Mouse (Mus musculus) kidney, postnatal 36 days (tissue): ENCODE results near the gene Eif3b.

Experiments used
- DNase-seq, 2 experiments: peaks; one replicate each; pipeline ENCODE4 v3.0.0; 2021 to 2022; ENCODE audit warnings: mixed read lengths in 2 of 2

Eif3b gene

DNA sequence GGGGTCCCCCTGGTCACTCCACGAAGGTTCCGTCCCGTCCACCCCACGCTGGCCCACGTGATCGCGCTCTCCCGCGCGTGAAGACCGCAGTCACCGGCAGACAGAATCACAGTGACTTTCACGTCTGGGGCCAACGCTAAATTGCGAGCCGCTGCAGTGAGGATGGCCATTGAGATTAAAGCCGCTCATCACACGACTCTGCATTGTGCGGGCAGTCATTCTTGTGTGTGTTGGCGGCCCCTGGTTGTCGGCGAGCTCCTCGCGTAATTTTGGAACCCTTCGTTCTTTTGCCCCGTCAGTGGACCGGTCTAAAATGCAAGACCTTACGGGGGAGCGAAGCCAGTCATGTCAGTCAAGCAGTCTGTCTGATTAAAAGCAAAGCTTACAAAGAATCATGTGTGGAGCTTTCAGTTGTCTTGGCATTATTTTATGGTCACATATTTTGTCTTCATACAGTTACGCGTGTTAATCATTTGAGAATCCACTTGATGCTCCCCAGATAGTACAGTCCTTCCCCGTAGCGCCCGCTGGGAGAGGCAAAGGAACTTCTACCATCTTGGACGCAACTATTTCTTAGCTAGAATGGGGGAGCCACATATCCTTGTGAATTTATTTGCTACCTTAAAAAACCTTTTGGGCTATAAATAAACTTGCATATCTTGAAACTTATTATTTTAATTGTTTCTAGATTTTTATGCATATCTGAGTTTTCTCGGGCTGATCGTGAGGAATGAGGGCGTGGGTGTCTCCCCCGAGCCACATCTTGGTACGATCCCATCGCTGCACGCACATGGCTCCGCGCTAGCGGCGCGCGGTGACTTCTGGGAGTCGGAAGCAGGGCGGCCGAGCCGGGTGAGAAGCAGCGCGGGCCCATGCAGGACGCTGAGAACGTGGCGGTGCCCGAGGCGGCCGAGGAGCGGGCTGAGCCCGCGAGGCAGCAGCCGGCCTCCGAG, at the start of gene Eif3b:
Eif3b (plus strand) TSS at position 840 of the 953 bp plus-strand sequence.
- DNase-seq, result peak; percentile 90 to 93

DNA sequence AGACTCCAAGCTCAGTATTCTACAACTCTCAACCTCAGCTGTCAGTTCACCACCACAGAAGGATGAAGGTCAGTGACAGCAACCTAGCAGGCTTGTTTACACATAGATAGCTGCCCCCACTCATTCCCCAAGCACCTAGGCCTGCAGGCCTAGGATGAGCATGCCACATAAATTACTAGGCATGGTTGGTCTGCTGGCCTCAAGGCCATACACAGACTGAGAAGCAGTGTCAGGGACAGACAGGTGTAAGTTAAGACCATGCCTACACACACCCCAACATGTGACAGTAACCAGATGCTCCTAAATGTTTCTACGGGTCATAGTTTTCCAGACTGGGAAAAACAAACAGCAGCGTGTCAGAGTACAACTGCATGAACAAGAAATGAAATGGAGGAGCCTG, 49.7 kb upstream of the Eif3b start:
- no peak for DNase-seq

DNA sequence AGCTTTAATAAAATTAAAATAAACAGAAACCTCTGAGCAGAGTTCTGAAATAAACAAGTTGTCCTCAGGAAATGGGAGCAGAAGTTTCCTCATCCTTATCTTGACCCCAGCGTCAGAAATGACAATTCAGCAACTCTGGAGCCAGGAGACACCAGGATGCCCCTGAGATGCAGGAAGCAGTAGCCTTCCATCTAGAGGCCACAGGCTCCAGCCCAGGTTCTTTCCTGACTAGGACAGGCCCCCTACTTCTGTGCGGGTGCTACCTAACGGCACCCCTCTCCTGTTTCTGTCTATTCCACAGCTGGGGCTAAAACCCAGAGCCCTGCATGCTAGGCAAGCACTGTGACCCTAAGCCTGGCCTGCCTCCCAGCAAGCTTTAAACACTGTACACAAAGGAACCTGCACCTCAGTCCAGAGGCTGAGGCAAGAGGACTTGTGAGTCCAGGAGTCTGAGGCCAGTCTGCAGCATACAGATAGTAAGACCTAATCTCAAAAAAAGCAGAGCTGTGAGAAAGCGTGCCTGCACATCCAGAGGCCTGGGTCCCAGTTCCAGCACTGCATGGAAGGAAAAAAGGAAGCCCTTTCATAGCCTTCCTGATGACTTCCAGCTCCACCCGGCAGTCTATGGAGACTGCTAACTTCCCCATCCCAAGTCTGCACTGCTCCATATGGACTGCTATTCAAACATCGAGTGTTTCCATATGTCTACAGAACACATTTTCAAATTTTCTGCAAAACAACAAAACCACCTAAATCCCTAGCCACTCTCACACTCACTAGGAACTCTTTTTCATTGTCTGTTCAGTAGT, 48.5 kb upstream of the Eif3b start:
- peak; percentile 64 to 78 for DNase-seq

DNA sequence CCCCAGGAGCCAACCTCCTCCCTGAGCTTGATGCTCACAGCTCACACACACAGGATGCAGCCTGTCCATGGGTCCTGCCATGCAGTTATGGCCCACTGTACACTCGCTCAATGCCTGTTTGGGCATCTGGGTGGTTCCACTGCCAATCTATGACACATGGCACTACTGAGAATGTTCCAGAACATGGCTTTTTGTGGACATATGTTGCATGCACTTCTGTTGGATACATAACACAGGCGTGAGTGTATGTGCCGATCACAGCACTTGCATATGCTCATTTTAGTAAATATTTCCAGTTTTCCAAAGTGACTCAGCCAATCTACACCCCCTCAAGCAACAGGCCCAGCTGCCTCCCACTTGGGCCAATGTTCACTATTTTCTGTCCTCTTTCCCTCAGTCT, 47.5 kb upstream of the Eif3b start:
- no peak for DNase-seq

DNA sequence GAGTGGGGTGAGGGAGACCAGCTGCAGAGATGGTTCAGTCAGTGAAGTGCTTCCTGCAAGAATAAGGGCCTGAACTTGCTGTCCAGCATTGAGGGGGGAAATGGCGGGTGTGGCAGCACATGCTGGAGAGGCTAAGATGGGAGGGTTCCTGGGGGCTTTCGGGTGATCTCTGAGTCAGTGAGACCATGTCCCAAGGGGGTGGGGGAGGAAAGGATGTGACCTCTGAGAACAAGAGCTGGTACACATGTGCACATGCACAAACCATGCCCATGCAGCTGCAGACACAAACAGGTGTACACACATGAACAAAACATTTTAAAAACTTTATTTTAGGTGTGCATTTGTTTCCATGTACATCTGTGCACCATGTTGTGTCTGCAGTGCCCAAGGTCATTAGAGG, 45.4 kb upstream of the Eif3b start:
- peak in 1 of 2 experiments; percentile 5 for DNase-seq

DNA sequence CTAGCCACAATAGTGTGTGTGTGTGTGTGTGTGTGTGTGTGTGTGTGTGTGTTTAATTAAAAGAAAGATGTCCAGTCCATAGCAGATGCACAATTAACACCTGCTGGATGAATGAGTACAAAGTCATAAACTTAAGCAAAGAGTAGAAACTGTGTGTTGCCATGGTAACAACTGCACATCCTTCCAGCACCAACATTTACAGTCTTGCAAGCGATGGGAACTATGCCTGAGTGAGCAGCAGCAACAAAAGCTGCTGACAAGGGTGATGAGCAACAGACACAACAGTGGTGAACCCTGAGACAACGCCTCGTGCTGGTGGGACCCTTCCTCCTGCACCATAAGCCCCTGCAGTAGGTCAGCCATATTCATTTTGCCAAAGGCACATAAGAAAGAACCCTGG, 44.9 kb upstream of the Eif3b start:
- peak in 1 of 2 experiments; percentile 14 for DNase-seq

DNA sequence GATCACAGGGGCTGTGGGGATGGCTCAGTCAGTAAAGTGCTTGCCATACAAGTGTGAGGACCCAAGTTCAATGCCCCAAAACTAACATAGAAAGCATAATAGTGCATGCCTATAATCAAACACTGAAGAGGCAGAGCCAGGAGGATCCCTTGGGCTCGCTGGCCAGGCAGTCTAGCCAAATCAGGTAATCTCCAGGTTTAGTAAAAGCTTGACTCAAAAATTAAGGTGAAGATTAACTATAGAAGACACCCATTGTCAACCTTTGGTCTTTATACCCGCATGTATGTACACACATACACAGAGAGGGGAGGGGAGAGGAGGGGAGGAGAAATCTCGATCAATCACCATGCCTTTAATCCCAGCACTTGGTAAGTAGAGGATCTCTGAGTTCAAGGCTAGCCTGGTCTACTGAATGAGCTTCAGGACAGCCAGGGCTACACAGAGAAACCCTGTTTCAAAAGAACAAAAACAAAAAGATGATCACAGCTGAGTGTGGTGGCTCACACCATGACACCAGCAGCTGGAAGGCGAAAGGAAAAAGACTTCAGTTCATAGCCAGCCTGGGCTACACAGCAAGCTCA, 43.8 kb upstream of the Eif3b start:
- DNase-seq, result peak; percentile 20 to 59

DNA sequence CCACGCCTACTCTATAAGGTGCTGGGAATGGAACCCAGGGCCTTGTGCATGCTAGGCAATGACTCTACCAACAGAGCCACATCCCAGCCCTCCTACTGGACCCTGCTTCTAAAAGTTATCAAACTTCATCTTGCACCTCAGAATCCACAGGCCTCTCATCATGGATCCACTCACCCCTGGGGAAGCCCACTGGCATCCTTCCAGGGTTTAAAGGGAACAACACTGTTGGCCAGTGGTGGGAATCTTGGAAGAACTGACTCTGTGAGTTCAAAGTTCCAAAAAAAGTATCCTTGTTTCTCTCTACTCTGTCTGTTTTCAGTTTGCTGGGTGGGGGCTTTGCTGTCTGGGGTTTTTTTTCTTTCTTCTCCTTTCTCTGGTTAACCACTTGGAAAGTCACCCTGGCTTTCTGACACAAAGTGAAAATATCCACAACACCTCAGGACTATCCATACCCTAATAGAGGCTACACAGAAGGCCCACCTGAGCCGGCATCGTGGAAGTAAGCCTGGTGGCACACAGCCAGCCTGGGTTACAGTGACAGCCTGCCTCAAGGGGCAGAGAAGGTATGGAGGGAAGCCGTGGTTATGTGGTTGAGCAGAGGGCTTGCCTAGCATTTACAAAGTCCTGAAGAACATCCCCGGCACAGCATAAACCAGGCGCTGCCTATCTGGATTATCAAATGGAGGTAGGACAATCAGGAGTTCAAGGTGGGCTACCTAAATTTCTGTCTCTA, 40.8 kb upstream of the Eif3b start:
- peak; percentile 77 to 85 for DNase-seq

DNA sequence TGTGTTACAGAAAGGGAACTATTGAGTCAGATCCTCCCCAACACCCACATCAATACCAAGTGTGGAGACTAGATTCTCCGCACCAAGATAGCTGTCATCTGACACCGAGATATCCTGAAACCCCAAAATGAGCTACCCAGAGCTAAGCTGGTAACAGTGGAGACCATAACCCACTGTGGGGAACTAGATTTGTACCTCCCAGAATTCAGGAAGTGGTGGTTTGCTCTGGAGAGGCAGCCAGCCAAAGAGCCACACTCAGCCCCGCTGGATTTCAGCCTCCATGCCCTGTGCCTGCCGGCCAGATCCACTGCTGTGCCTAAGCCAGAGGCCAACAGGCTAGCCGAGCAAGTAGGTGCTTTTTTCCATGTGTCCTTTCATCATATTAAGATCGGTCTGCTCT, 39.8 kb upstream of the Eif3b start:
- peak in 1 of 2 experiments; percentile 61 for DNase-seq

DNA sequence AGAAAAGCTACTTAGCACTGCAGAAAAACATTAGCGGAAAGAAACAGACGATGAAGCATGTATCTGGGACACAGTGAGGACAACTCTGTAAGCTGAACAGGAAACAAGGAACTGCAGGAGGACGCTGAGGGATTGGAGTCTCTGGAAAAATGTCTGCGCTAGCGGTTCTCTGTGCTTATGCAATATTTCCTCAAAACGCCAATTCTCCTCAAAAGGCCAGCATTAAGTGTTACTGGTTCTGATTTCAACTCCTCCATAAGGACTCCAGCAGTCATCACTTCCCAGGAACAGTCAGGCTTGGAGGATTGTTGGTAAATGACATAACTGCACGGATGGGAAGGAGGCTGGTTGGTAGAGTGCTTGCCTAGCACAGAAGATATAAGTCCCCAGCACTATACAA, 38.0 kb upstream of the Eif3b start:
- DNase-seq, result no peak

DNA sequence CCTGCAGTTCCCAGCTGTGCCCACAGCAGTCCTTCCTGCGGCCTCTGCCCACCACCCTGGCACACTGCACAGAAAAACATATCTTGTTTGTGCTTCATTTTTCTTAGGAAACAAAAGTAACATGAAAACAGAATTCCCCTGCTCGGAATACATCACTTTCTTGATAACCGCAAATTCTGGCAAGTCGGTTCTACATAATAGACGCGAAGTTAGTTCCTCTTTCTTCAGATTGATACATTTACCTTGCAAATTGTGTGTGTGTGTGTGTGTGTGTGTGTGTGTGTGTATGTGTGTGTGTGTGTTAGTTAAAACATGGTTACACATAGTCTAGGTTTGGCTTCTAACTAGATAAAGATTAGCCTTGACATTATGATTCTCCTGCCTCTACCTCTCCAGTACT, 36.4 kb upstream of the Eif3b start:
- DNase-seq, result no peak

DNA sequence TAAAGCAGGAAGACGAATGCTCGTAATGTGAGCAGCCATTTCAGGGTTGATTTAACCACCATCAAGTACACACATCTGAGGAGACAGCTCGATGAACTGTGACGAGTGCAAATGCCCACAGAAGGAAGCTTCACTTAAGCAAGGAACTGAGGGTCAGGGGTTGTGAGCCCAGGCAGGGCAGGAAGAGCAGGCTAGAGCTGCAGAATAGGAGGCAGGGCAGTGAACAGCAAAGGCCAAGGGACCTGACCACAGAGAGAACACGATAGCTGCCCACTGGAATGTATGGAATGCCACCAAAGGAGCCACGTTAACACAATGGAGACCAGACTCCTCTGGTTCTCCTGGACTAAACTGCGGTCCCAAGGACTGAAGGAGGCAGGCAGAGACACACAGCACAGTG, 35.6 kb upstream of the Eif3b start:
- DNase-seq, result peak; percentile 61 to 77

DNA sequence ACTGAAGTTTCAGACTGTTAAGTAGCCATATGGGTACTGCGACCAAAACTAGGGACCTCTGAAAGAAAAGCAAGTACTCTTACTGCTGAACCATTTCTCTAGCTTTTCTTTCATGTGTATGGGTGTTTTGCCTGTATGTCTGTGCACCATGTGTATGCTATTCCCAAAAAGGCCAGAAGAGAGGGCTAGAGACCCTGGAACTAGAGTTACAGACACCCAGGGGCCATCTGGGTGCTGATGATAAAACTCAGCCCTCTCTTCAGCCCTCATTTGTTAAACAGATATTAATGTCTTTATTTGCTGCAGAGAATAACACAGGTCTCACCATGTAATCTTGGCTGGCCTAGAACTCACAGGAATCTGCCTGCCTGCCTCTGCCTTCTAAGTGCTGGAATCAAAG, 34.7 kb upstream of the Eif3b start:
- DNase-seq, result no peak

DNA sequence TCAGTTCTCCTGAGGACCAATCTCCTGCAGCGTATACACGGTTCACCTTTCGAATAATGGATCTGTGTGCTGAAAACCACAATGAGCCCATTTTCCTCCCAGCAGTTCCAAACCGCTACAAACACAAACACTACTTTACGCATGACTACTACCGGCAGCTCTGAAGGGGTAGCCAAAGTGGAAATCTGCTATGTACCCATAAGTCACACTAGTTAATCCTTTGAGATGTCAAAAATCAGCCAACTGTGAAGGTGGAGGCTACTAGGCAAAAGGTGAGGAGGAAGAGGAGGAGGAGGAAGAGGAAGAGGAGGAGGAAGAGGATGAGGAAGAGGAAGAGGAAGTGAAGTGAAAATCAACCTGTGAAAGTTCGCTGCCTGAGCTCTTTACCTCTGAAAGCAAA, 31.9 kb upstream of the Eif3b start:
- no peak for DNase-seq

DNA sequence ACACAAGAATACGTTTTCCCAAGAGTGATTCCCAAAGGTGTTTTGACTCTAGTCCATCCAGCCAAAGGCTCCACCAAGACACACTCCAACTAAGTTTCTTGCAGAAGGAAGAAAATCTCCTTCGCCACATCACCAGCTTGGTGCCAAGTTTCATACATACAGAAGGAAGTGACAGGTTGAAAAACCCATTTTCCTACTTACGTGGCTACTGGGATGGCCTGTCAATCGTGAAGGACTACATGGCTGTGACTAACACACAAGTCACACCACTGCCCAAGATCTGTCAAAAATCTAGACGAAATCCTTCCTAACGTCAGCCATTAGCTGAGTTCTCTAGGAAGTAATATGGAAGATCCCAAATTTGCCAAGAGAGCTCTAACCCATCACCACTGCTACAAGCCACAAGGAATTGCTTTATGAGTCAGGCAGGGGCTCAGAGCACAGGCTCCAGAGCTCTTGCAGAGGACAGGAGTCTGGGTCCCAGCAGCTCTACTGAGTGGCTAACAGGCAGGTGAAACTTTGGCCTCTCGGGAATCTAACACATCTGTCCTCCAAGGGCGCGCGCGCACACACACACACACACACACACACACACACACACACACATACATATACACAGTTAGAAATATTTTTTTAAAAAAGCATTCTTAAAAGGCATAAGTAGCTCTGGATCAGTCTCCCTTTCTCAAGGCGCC, 31.2 kb upstream of the Eif3b start:
- peak in 1 of 2 experiments; percentile 51 for DNase-seq

DNA sequence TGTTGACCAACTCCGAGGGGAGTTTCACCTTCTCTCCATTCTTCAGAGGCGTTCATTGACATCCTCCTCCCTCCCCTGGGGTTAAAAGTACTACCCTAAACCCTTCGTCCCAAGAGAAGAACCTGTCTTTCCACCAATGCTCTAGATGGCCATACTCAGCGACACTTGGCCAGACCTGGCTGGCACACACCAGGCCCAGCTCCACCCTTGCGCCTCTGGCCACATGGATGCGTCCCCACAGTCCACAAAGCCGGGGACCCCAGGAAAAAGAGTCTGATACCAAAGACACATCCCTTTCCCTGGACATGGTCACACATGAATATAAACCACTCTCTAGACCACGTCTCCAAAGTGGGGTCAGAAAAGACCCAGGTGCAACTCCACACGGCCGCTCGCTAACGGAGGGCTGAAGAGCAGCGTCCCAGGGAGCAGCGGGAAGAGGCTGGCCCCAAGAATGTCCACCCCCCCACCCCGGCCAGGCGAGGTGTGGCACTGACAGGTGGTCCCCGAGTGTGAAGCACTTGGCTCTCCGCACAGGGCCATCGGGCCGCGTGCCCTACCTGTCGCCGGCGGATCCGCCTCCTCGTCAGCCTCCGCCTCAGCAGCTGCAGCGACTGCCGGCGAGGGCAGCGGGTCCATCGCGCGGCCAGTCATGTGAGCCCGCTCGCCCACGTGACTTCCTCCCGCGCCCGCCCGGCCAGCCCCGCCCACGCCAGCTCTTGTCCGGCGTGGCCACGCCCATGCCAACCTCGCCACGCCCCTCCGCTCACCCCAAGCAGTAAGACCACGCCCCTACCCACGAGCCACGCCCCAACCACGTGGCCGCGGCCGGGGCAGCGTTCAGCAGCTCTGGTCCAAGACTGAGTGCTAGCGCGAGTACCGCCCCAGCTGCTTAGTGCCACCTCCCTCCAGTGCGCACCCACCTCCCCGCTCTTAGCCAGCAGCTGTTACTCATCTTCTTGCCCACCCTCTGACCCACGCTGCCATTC, 30.2 kb upstream of the Eif3b start, which contains the start of gene Snx8:
Snx8 (minus strand) TSS at position 675 of the 989 bp plus-strand sequence.
- peak; percentile 99 to 100 for DNase-seq

DNA sequence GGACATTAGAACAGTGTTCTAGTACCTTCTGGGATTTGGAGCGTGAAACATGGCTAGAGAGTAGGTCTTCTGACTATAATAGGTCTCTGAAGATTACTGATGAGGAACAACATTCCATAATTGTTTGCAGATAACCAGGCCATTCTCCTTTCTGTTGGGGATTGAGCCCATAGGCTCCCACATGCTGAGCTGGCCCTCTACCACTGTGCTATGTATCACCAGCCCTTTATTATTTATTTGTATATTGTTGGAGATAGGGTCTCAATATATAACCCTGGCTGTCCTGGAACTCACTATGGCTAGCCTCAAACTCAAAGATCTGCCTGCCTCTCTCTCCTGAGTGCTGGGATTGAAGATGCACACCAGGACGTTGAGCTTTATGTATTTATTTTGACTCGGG, 29.5 kb upstream of the Eif3b start:
- no peak for DNase-seq

DNA sequence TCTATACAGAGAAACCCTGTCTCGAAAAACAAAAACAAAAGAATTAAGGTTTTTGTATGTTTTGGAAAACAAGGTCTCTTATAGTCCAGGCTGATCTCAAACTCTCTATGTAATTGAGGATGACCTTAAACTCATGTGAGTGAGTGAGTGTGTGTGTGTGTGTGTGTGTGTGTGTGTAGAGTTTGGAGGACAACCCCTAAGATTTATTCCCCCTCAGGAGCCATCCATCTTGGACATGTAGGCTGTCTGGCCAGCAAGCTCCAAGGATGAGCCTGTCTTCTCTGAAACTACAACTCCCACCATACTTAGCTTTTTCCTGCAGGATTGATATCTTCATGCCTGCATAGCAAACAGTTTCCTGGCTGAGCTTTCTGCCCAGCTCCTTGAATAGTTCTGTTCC, 27.7 kb upstream of the Eif3b start:
- no peak for DNase-seq

DNA sequence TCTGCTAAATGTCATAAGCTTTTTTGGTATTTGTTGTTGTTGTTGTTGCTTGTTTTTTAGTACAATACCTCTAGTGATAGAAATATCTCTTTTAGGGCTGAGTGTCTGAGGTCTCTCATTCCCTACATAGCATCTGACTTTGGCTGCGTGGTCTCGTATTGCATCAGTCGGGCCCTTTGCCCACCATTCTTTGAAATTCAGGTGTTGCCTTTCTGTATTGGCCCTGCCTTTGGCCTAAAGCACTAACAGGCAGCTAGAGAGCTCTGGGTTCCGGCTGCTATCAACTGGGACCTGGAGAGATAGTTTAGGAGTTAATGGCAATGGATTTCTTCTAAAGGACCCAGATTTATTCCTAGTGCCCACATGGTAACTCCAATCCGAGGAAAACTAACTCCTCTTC, 27.1 kb upstream of the Eif3b start:
- DNase-seq, result no peak

DNA sequence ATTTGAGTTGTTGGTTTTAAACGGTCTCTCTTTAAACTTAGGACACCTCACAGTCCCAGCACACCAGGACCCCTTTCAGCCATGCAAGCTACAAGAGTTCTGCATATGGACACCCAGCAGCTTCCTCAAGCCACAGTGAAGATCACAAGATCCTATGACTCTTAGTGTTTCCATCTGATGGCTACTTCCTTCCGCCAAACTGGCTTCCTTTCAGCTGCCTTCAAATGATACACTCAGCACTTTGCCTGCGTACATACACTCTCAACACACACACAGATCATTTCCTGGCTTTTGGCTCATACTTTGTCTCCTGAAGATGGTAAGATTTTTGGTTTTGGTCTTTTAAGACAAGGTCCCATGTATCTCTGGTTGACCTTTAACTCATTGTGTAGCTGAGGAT, 26.4 kb upstream of the Eif3b start:
- no peak for DNase-seq
